Mouse (Mus musculus): ENCODE results near the gene Hist2h3c2. TPM values are rescaled to one million over a fixed set of nuclear protein-coding genes. Genes with fewer than 3 reads are reported as not detected.

Gene Hist2h3c2
- polyA plus RNA-seq, 1 experiment from 2014 or later, result 2.8 TPM

GRCm38 (mm10) chr3:96198181-96198580 lies 40.7 kb downstream of the Hist2h3c2 start:
- ATAC-seq (ENCODE audit: low FRiP score, low TSS enrichment), result peak; percentile 24
- DNase-seq (ENCODE audit: low spot score), result no peak
- H3K36me3 ChIP-seq (ENCODE audit: control insufficient read depth, insufficient read depth, low read length), result no peaks in the 10 kb centered on the region
- H3K9ac ChIP-seq (ENCODE audit: low read length), result no peak overlapping the region
- under 1% methylated on average over 6 of the region's 6 CpGs for WGBS
- no peaks in the 10 kb centered on the region for H3K27me3 ChIP-seq (ENCODE audit: control insufficient read depth, insufficient read depth, low read length)
- H3K9me3 ChIP-seq (ENCODE audit: control insufficient read depth, low read length), result no peaks in the 10 kb centered on the region
- peaks cover 9% of the 10 kb centered on the region for H3K4me1 ChIP-seq (replicated peaks; ENCODE audit: control insufficient read depth, insufficient read depth)
- TF ChIP-seq EP300 (optimal IDR thresholded peaks at IDR 0.05) (no peak), CTCF (IDR thresholded peaks at IDR 0.05; ENCODE audit: low read depth) (no peak)
- H3K27ac ChIP-seq (replicated peaks), result peak overlapping the region; percentile 65
- peak overlapping the region; percentile 58; the same call in 1 of the 2 replicates for H3K4me3 ChIP-seq (ENCODE audit: low read depth, low read length)
- peak overlapping the region; percentile 87 for H3K4me2 ChIP-seq (replicated peaks; ENCODE audit: low read depth)

GRCm38 (mm10) chr3:96197129-96197749 lies 41.7 kb downstream of the Hist2h3c2 start:
- under 1% methylated on average over 50 of the region's 50 CpGs for WGBS
- no peaks in the 10 kb centered on the region for H3K36me3 ChIP-seq (ENCODE audit: control insufficient read depth, insufficient read depth, low read length)
- peaks cover 9% of the 10 kb centered on the region for H3K4me1 ChIP-seq (replicated peaks; ENCODE audit: control insufficient read depth, insufficient read depth)
- DNase-seq (ENCODE audit: low spot score) (peak; percentile 87), ATAC-seq (ENCODE audit: low FRiP score, low TSS enrichment) (peak; percentile 91)
- H3K27me3 ChIP-seq (ENCODE audit: control insufficient read depth, insufficient read depth, low read length), result no peaks in the 10 kb centered on the region
- peak overlapping the region; percentile 72 for H3K9ac ChIP-seq (ENCODE audit: low read length)
- TF ChIP-seq CTCF (IDR thresholded peaks at IDR 0.05; ENCODE audit: low read depth) (peak; percentile 33; the same call in 1 of the 2 replicates), EP300 (optimal IDR thresholded peaks at IDR 0.05) (no peak)
- H3K4me2 ChIP-seq (replicated peaks; ENCODE audit: low read depth), result peak overlapping the region; percentile 87
- peak overlapping the region; percentile 92 for H3K27ac ChIP-seq (replicated peaks)
- no peaks in the 10 kb centered on the region for H3K9me3 ChIP-seq (ENCODE audit: control insufficient read depth, low read length)
- H3K4me3 ChIP-seq (ENCODE audit: low read depth, low read length), result peak overlapping the region; percentile 58

GRCm38 (mm10) chr3:96196437-96197128 lies 42.3 kb downstream of the Hist2h3c2 start:
- no peaks in the 10 kb centered on the region for H3K36me3 ChIP-seq (ENCODE audit: control insufficient read depth, insufficient read depth, low read length)
- H3K4me3 ChIP-seq (ENCODE audit: low read depth, low read length), result peak overlapping the region; percentile 58
- peak overlapping the region; percentile 72 for H3K9ac ChIP-seq (ENCODE audit: low read length)
- H3K9me3 ChIP-seq (ENCODE audit: control insufficient read depth, low read length), result no peaks in the 10 kb centered on the region
- peak overlapping the region; percentile 87 for H3K4me2 ChIP-seq (replicated peaks; ENCODE audit: low read depth)
- H3K27me3 ChIP-seq (ENCODE audit: control insufficient read depth, insufficient read depth, low read length), result no peaks in the 10 kb centered on the region
- peak overlapping the region; percentile 92 for H3K27ac ChIP-seq (replicated peaks)
- 20% methylated on average over 27 of the region's 27 CpGs for WGBS
- TF ChIP-seq CTCF (IDR thresholded peaks at IDR 0.05; ENCODE audit: low read depth), result no peak
- TF ChIP-seq EP300 (optimal IDR thresholded peaks at IDR 0.05), result no peak
- peak; percentile 10 for ATAC-seq (ENCODE audit: low FRiP score, low TSS enrichment)
- H3K4me1 ChIP-seq (replicated peaks; ENCODE audit: control insufficient read depth, insufficient read depth), result peaks cover 9% of the 10 kb centered on the region
- DNase-seq (ENCODE audit: low spot score), result no peak

- no peaks in the 10 kb centered on the region for H3K9me3 ChIP-seq (ENCODE audit: control insufficient read depth, low read length)
- peaks cover 9% of the 10 kb centered on the region for H3K4me1 ChIP-seq (replicated peaks; ENCODE audit: control insufficient read depth, insufficient read depth)
- no peaks in the 10 kb centered on the region for H3K36me3 ChIP-seq (ENCODE audit: control insufficient read depth, insufficient read depth, low read length)
- no peak overlapping the region for H3K27ac ChIP-seq (replicated peaks)
- WGBS, result 92% methylated on average over 11 of the region's 11 CpGs
- H3K9ac ChIP-seq (ENCODE audit: low read length), result no peak overlapping the region
- TF ChIP-seq EP300 (optimal IDR thresholded peaks at IDR 0.05) (no peak), CTCF (IDR thresholded peaks at IDR 0.05; ENCODE audit: low read depth) (peak; percentile 32)
- no peaks in the 10 kb centered on the region for H3K27me3 ChIP-seq (ENCODE audit: control insufficient read depth, insufficient read depth, low read length)
- DNase-seq (ENCODE audit: low spot score), result no peak
- no peak for ATAC-seq (ENCODE audit: low FRiP score, low TSS enrichment)
- no peak overlapping the region for H3K4me2 ChIP-seq (replicated peaks; ENCODE audit: low read depth)
- no peak overlapping the region for H3K4me3 ChIP-seq (ENCODE audit: low read depth, low read length)
Measured at GRCm38 (mm10) chr3:96195616-96196313, 43.2 kb downstream of the Hist2h3c2 start.

GRCm38 (mm10) chr3:96194966-96195365 lies 44.0 kb downstream of the Hist2h3c2 start:
- WGBS, result 84% methylated on average over 10 of the region's 10 CpGs
- H3K27me3 ChIP-seq (ENCODE audit: control insufficient read depth, insufficient read depth, low read length), result no peaks in the 10 kb centered on the region

More at GRCm38 (mm10) chr3:96194966-96195365, 44.0 kb downstream of the Hist2h3c2 start:
- ATAC-seq (ENCODE audit: low FRiP score, low TSS enrichment) (no peak), DNase-seq (ENCODE audit: low spot score) (no peak)
- Histone ChIP-seq H3K4me1 (replicated peaks; ENCODE audit: control insufficient read depth, insufficient read depth) (peaks cover 9% of the 10 kb centered on the region), H3K4me2 (replicated peaks; ENCODE audit: low read depth) (no peak overlapping the region), H3K9ac (ENCODE audit: low read length) (no peak overlapping the region), H3K9me3 (ENCODE audit: control insufficient read depth, low read length) (no peaks in the 10 kb centered on the region), H3K27ac (replicated peaks) (no peak overlapping the region), H3K4me3 (ENCODE audit: low read depth, low read length) (no peak overlapping the region), H3K36me3 (ENCODE audit: control insufficient read depth, insufficient read depth, low read length) (no peaks in the 10 kb centered on the region)
- no peak for TF ChIP-seq EP300 (optimal IDR thresholded peaks at IDR 0.05)
- no peak for TF ChIP-seq CTCF (IDR thresholded peaks at IDR 0.05; ENCODE audit: low read depth)

Data from stomach, postnatal 0 days (tissue).